ENCODE assay signal across 9 mouse cellular contexts in genomic region chr7:79710130-79710607, GRCm38 (mm10). TPM values are rescaled to one million over a fixed set of nuclear protein-coding genes. Genes with fewer than 3 reads are reported as not detected.
A peak's percentile ranks its signal among the peaks of the same experiment; 100 is the strongest.
DNase-seq lines count a peak whose midpoint lies in the region; ATAC-seq lines count a peak whose summit lies in the region.
"Had no signal": no experiment of that assay in that cellular context is flagged by ENCODE, and none has a peak within 500 bp of the region (broad histone marks: within the 10 kb centered on the region; RNA-seq: fewer than 3 reads in every experiment).

No protein-coding gene starts in this region.

- H3K4me1 ChIP-seq in limb, embryonic 10.5 days = peaks cover 18% of the 10 kb centered on the region
- H3K4me1 ChIP-seq in neural tube, embryonic 15.5 days = peaks cover 16% of the 10 kb centered on the region

- H3K27ac ChIP-seq in limb, embryonic 10.5 days = peak overlapping the region; percentile 50; the same call in 1 of the 2 replicates
- H3K27ac ChIP-seq in neural tube, embryonic 15.5 days (replicated peaks) = peak overlapping the region; percentile 57

- DNase-seq in adrenal gland, postnatal 25 days = peak; percentile 44
- no peak for DNase-seq in adrenal gland, adult 8-10 months
- peak; percentile 79 for DNase-seq in ES-CJ7 (ENCODE audit: low read depth, low spot score)
- DNase-seq in embryo, embryonic 11.5 days (ENCODE audit: low read depth, low spot score) = peak; percentile 58
- DNase-seq in heart, postnatal 4 days = peak; percentile 36
- DNase-seq in limb, embryonic 10.5 days (ENCODE audit: low spot score) = peak; percentile 79
- no peak for DNase-seq in spleen, postnatal 36 days (ENCODE audit: low spot score in 2 of 2)

- peak overlapping the region; percentile 68 for H3K4me2 ChIP-seq in neural tube, embryonic 15.5 days

- H3K9ac ChIP-seq in neural tube, embryonic 15.5 days (replicated peaks) = peak overlapping the region; percentile 56

- peak overlapping the region; percentile 54 for H3K4me3 ChIP-seq in limb, embryonic 10.5 days
- peak overlapping the region; percentile 48 for H3K4me3 ChIP-seq in neural tube, embryonic 15.5 days (replicated peaks)

- 2% methylated on average over 55 of the region's 55 CpGs for WGBS in limb, embryonic 10.5 days
- WGBS in neural tube, embryonic 15.5 days = 1% methylated on average over 44 of the region's 55 CpGs

- H3K9me3 ChIP-seq in limb, embryonic 10.5 days (replicated peaks) = no peaks in the 10 kb centered on the region
- H3K9me3 ChIP-seq in neural tube, embryonic 15.5 days (replicated peaks) = no peaks in the 10 kb centered on the region

- H3K27me3 ChIP-seq in limb, embryonic 10.5 days (ENCODE audit: low read depth, poor library complexity, severe bottlenecking) = peaks cover 38% of the 10 kb centered on the region
- H3K27me3 ChIP-seq in neural tube, embryonic 15.5 days (replicated peaks) = peaks cover 8% of the 10 kb centered on the region

- peaks cover 54% of the 10 kb centered on the region for H3K36me3 ChIP-seq in limb, embryonic 10.5 days
- no peaks in the 10 kb centered on the region for H3K36me3 ChIP-seq in neural tube, embryonic 15.5 days

- peak; percentile 87 for ATAC-seq in neural tube, embryonic 15.5 days (ENCODE audit: low FRiP score)

RNA-seq across cellular contexts. Expression of gene Kif7, which starts 5.4 kb away (rescaled TPM):
- total RNA-seq in adrenal gland, postnatal 25 days (2021) = 4.5 and 4.6 TPM in 2 replicates
- total RNA-seq in adrenal gland, adult 8-10 months (2022) = 1 to 10 TPM; 2.8 to 6.4 (median 4.2) TPM
- total RNA-seq in heart, postnatal 4 days (2021) = 1 to 10 TPM; 4.9 to 5.4 TPM
- polyA plus RNA-seq in limb, embryonic 10.5 days (2016; fragmentation: Nextera tagmentation; extraction: Ambion mirVana) = 7.2 and 8.5 TPM in 2 replicates
- 1.6 and 1.9 TPM in 2 replicates for polyA plus RNA-seq in neural tube, embryonic 15.5 days (2015; fragmentation: Nextera tagmentation; extraction: Ambion mirVana)

RNA-seq across cellular contexts. Expression of gene Plin1, which starts 22.5 kb away (rescaled TPM):
- 312 and 334 TPM in 2 replicates for total RNA-seq in adrenal gland, postnatal 25 days (2021)
- total RNA-seq in adrenal gland, adult 8-10 months (2022) = 100 to 1,000 TPM; 277 to 564 (median 391) TPM
- total RNA-seq in heart, postnatal 4 days (2021) = 1 to 10 TPM; 5.1 to 9.6 TPM
- polyA plus RNA-seq in limb, embryonic 10.5 days (2016; fragmentation: Nextera tagmentation; extraction: Ambion mirVana) = not detected in 2 replicates
- 0.05 TPM in 1 of 2 replicates, not detected in the other for polyA plus RNA-seq in neural tube, embryonic 15.5 days (2015; fragmentation: Nextera tagmentation; extraction: Ambion mirVana)
- total RNA-seq: hematopoietic stem cell, adult 5-6 weeks had no signal

RNA-seq across cellular contexts. Expression of gene Pex11a, which starts 32.8 kb away (rescaled TPM):
- total RNA-seq in adrenal gland, postnatal 25 days (2021) = 42.6 and 59.9 TPM in 2 replicates
- 10 to 100 TPM; 52.5 to 60.1 (median 54.5) TPM for total RNA-seq in adrenal gland, adult 8-10 months (2022)
- total RNA-seq in heart, postnatal 4 days (2021) = 1 to 10 TPM; 7.2 to 8.5 TPM
- 6.6 and 11.3 TPM in 2 replicates for polyA plus RNA-seq in limb, embryonic 10.5 days (2016; fragmentation: Nextera tagmentation; extraction: Ambion mirVana)
- 11.7 and 12.7 TPM in 2 replicates for polyA plus RNA-seq in neural tube, embryonic 15.5 days (2015; fragmentation: Nextera tagmentation; extraction: Ambion mirVana)

RNA-seq across cellular contexts. Expression of gene Wdr93, which starts 32.8 kb away (rescaled TPM):
- total RNA-seq in adrenal gland, postnatal 25 days (2021) = 1.7 and 2.1 TPM in 2 replicates
- 1 to 10 TPM in 3 of 4 experiments, under 1 TPM in 1; 0.99 to 1.6 (median 1.3) TPM for total RNA-seq in adrenal gland, adult 8-10 months (2022)
- total RNA-seq in heart, postnatal 4 days (2021) = under 1 TPM in 1 of 2 experiments, not detected in 1; 0.19 TPM
- 0.19 and 0.35 TPM in 2 replicates for polyA plus RNA-seq in limb, embryonic 10.5 days (2016; fragmentation: Nextera tagmentation; extraction: Ambion mirVana)
- polyA plus RNA-seq in neural tube, embryonic 15.5 days (2015; fragmentation: Nextera tagmentation; extraction: Ambion mirVana) = 0.19 and 0.34 TPM in 2 replicates
- total RNA-seq: hematopoietic stem cell, adult 5-6 weeks had no signal

RNA-seq across cellular contexts. Expression of gene Ticrr, which starts 50.2 kb away (rescaled TPM):
- total RNA-seq in adrenal gland, postnatal 25 days (2021) = 0.90 and 1.1 TPM in 2 replicates
- under 1 TPM; 0.05 to 0.59 (median 0.12) TPM for total RNA-seq in adrenal gland, adult 8-10 months (2022)
- total RNA-seq in heart, postnatal 4 days (2021) = 1 to 10 TPM; 5.4 to 5.8 TPM
- polyA plus RNA-seq in limb, embryonic 10.5 days (2016; fragmentation: Nextera tagmentation; extraction: Ambion mirVana) = 19.7 and 20.3 TPM in 2 replicates
- polyA plus RNA-seq in neural tube, embryonic 15.5 days (2015; fragmentation: Nextera tagmentation; extraction: Ambion mirVana) = 1.4 and 3.2 TPM in 2 replicates

Comparison
In these comparisons a context has a peak if more than half of its experiments do, and no peak if none do; other contexts are left out.
1. DNase-seq: peak in adrenal gland, postnatal 25 days (single experiment), ES-CJ7 (single experiment), embryo, embryonic 11.5 days (single experiment), heart, postnatal 4 days (single experiment) and limb, embryonic 10.5 days (single experiment); none in adrenal gland, adult 8-10 months (single experiment) and spleen, postnatal 36 days (0 of 2).
2. RNA of gene Plin1, which starts 22.5 kb away (total RNA-seq): 277 to 564 TPM in adrenal gland, adult 8-10 months and 312 to 334 TPM in adrenal gland, postnatal 25 days; 5.1 to 9.6 TPM in heart, postnatal 4 days; every median in the first group is over 10 times any median in the second.